Mouse (Mus musculus) lung, postnatal 25 days (tissue): ENCODE data around the gene Eef1akmt2.

Experiments
- DNase-seq: peaks from one replicate; pipeline ENCODE4 v3.0.0; 2022; ENCODE audit warnings: low spot score

Eef1akmt2 gene

GRCm38 (mm10) chr7:132866316-132866715, 13.8 kb upstream of the Eef1akmt2 start:
- no peak for DNase-seq

- DNase-seq = peak; percentile 94
Observed at GRCm38 (mm10) chr7:132859042-132859958, 6.8 kb upstream of the Eef1akmt2 start, which contains the start of gene Abraxas2. Abraxas2 (plus strand) TSS chr7:132859225.

DNA sequence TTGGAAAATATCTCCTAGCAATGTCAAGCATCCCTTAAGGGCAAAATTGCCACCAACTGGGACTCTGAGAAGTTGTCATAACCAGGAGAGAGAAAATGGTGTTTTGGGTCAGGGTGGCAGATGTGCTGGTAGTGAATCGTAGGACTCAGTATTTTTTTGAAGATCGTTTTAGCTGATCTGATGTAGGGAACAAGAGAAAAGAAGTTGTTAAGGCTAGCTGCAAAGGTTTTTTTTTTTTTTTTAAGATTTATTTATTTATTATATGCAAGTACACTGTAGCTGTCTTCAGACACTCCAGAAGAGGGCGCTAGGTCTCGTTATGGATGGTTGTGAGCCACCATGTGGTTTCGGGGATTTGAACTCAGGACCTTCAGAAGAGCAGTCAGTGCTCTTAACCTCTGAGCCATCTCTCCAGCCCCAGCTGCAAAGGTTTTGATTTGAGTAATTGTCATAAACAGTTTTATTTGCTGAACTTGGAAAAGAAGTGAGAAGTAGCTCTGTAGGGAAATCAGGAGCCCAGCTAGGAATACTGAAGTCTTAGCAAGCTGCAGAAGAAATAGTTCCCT, 5.7 kb upstream of the Eef1akmt2 start:
- DNase-seq = no peak

DNA sequence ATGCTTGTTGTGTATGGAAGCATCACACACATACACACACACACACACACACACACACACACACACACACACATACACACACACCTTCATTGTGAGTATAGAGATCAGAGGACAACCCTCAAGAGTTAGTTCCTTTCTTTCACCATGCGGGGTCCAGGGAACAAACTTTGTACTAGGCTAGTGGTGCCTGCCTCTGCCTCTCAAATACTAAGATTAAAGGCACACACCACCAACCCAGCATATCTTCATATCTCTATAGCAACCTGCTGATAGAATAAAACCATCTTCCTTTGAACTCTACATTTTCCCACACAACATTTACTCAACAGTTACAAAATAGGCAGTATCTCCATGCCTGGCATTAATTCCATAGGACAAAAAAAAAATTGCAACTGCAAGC, 3.6 kb upstream of the Eef1akmt2 start:
- DNase-seq = no peak

- no peak for DNase-seq
Observed at GRCm38 (mm10) chr7:132853946-132854345, 1.5 kb upstream of the Eef1akmt2 start.

DNA sequence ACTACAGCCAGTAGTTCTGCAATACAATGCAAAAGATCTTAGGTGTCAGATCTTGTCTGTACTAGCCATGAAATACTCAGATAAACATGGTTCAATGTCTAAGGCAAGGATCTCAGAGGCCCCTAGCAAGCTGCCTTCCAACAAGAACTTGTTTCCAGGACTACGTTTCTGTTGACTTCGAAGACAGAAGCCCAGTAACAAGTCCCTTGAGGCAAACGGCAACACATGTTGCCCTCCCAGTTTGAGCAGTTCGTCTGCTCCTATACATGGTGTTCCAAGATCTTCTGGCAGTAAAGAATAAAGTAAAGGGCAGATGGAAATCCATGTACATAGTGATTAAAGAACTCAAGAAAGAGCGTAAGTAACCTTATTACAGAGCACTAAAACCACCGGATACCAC, 888 bp upstream of the Eef1akmt2 start:
- DNase-seq = no peak

DNA sequence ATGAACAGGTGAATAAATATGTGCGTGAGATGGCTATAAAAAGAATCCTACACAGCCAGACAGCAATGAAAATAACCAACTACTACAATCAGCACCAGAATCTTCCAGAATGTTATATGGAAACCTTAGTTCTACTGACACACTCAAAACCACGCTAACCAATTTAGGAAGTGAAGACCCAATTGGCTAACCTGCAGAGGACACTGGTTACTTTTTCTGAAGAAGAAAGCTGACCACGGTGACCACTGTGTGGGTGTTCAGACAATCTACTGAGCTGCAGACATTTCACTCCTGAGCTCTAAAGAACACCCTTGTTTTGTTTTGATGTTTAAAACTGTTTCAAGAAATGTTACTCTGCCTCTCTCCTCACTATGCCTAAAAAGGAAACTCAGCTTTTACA, 9.3 kb downstream of the Eef1akmt2 start:
- no peak for DNase-seq

GRCm38 (mm10) chr7:132842455-132842854, 10.0 kb downstream of the Eef1akmt2 start:
- no peak for DNase-seq

GRCm38 (mm10) chr7:132841287-132841686, 11.2 kb downstream of the Eef1akmt2 start:
- no peak for DNase-seq

GRCm38 (mm10) chr7:132830955-132831354, 21.5 kb downstream of the Eef1akmt2 start:
- DNase-seq = no peak

DNA sequence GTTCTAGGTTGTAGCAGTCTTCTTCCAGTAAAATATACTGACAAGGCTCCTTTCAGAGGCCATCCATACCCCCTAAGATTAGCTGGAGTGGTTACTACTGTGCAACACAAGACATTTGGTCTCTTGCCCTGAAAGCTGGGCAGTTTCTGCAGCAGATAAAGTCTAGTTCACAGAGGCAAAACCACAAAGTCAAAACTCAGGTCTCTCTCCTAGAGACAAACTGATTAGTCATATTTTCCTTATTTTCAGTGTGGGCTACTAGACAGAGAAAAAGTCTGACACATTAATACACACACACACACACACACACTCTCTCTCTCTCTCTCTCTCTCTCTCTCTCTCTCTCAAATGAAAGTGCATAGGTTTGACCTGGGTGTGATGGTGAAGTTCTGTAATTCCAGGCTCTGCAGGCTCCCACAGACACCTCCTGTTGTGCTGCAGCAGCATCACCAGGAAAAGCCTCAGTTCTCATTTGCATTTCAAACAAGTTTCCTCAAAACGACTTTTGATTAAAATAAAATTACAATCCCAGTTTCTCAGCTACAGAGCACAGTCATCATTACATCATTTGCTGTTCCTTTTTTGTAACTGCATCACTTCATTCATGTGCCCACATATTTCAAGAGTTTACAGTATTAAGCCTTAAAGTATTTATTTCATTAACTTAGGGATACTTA, 28.0 kb downstream of the Eef1akmt2 start:
- no peak for DNase-seq

- no peak for DNase-seq
Observed at GRCm38 (mm10) chr7:132823832-132824231, 28.6 kb downstream of the Eef1akmt2 start.

DNA sequence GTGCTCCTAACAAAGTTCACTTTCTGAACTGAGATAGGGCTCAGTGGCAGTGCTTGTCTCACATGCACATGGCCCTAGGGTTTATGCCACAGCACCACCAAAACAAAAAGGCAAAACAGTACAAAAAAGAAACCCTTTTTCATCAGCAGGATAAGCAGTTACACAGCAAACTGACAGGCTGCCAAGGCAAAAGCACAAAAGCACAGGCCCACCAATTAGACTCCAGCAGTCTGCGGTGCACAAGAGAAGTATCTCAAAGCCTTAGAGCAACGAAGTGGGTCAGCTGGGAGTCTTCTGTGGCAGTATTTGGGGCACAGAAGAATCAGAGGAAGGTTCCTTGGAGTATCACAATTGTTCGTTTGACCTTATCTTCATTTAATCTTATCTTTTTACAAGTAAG, 31.8 kb downstream of the Eef1akmt2 start:
- DNase-seq = no peak

- no peak for DNase-seq
Observed at GRCm38 (mm10) chr7:132817056-132817455, 35.4 kb downstream of the Eef1akmt2 start.

DNA sequence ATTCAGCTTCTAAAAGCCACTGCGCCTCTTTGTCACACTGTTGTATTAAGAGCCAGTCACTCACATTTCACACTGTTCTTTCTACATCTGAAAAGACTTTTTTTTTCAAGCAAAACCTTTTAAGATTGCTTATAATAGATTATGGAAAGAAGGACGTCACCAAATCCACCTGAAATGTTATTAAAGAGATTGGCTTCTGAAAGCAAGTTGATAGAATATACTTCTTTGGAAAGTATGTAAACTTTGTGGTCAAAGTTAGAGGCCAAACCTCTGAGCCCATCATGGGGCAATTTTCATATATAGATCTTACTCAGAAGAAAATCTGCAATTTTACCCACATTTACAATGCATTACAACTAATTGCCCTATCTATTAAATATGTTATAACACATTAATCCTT, 35.9 kb downstream of the Eef1akmt2 start:
- DNase-seq = no peak

DNA sequence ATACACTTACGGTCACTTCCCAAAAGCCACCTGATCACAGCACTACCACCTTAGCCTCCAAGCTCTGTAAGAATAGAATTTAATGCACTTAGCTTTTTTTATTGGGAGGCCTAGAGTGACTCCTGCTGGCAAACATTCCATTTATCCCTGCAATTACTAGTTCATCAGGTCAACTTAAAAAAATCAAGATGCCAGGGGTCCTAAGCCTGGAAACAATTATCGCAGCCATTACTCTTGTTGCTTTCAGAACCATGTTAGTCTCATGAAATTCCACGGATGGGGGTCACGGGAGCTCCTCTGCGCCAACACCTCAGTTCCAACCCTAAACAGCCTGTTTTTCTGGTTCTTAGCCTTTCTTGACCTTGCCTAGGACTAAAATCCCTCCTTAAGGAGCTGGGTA, 37.4 kb downstream of the Eef1akmt2 start:
- DNase-seq = no peak

DNA sequence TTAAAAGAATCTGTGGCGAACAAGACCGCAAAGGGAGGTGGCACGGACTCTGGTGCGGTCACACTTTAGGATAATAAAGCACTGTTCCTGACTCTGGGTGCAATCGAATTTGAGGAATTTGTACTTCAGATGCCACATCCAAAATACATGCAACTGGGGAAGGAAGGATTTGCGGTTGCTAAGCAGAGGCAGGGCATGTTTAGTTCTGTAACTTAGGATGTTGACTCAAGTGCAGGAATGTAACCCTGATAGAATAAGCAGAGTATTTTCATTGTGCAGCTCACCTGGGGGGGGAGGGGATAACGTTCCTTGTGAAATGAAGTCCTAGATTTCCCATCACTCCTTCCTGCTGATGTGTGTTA, 38.4 kb downstream of the Eef1akmt2 start:
- DNase-seq = peak; percentile 72

- peak; percentile 79 for DNase-seq
Observed at GRCm38 (mm10) chr7:132813416-132814088, 38.9 kb downstream of the Eef1akmt2 start, which contains the start of gene Fam53b. Fam53b (minus strand) TSS chr7:132813886.

DNA sequence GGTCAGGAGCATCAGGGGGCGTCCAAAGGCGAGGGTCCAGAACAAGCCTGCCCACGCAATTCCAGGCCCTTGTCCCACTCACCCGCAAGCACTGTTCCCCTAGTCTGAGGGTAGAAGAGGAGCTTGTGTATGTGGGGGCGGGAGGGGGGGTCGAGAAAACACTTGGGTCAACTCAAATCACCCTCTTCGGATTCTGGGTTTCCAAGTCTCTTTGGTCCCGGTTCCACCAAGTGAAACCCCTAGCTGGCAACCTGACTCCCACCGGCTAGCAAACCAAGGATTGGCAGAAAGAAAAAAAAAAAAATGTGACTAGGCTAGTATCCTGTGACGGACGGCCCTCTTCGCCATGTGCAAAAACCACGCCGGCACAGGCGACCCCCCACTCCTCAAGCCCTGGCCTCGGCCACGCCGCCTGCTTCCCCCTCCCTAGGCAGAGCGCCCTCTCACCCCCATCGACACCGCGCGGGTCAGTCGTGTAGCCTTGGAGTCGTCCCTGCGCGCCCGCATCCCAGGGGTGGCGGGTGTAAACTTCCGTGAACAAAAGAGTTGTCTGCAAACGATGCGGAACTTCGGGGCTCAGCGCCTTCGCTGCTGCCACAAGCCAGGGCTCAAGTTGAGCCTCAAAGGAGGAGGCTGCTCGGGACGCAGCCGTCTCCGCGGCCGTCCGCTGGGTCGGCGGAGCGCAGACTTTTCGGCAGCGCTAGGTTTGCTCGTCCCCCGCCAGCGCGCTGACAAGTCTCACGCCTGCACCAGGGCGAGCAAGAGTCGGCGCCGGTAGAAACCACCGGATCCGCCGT, 39.7 kb downstream of the Eef1akmt2 start:
- DNase-seq = peak; percentile 59

GRCm38 (mm10) chr7:132811716-132812618, 40.5 kb downstream of the Eef1akmt2 start:
- peak; percentile 61 for DNase-seq
